Mouse (Mus musculus): ENCODE measurements around the gene Gm10330. TPM values are rescaled to one million over a fixed set of nuclear protein-coding genes. Genes with fewer than 3 reads are reported as not detected.

The Gm10330 gene
- polyA plus RNA-seq (2015; fragmentation: Nextera tagmentation; extraction: Ambion mirVana), result 0.22 TPM in 1 of 2 replicates, not detected in the other

DNA sequence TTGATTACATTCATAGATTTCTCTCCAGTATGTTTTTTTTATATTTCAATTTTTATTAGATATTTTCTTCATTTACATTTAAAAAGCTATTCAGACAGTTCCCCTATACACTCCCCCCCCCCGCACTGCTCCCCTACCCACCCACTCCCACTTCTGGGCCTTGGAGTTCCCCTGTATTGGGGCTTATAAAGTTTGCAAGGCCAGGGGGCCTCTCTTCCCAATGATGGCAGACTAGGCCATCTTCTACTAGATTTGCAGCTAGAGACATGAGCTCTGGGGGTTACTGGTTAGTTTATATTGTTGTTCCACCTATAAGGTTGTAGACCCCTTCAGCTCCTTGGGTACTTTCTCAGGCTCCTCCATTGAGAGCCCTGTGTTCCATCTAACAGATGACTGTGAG is at the start of gene Gm10330:
Gene Gm10330 (minus strand): TSS at position 101 of the 400 bp plus-strand sequence.

Measured in urinary bladder, postnatal 0 days (tissue).